Mouse (Mus musculus) liver, embryonic 11.5 days (tissue): ENCODE measurements at regions not wholly inside any gene's neighbourhood (a gene's known extent, or its start where the extent isn't known, plus 50 kb on each side); places are given as distances from the start of the nearest gene placed in this dataset.
A peak's percentile ranks its signal among the peaks of the same experiment; 100 is the strongest.

Experiments
- ATAC-seq: fragments of 200-750 bp; cut with Nextera tagmentation; replicated peaks from 2 replicates; pipeline ENCODE4 v1.8.0; 2017; ENCODE audit warnings: moderate number of reproducible peaks, mild to moderate bottlenecking, moderate TSS enrichment, moderate library complexity; ENCODE audit not compliant: low FRiP score
- DNase-seq: peaks from one replicate; pipeline ENCODE4 v3.0.0-alpha.2; 2017; ENCODE audit warnings: low spot score
- H3K27ac ChIP-seq: fragments of 300-500 bp; sonication (generic); 2 replicates; pipeline ENCODE4 v1.5.1; 2014; ENCODE audit warnings: mild to moderate bottlenecking, low read depth, low read length, control low read depth
- H3K27me3 ChIP-seq: fragments of 300-500 bp; sonication (generic); replicated peaks from 2 replicates; pipeline ENCODE4 v1.6.1; 2014; ENCODE audit warnings: low read length, mixed read lengths; ENCODE audit not compliant: control insufficient read depth, insufficient read depth
- H3K36me3 ChIP-seq: fragments of 300-500 bp; sonication (generic); 2 replicates; pipeline ENCODE4 v1.6.1; 2014; ENCODE audit warnings: mild to moderate bottlenecking, low read length, moderate library complexity, mixed read lengths; ENCODE audit not compliant: control insufficient read depth, insufficient read depth
- H3K4me1 ChIP-seq: fragments of 300-500 bp; sonication (generic); replicated peaks from 2 replicates; pipeline ENCODE4 v1.6.1; 2014; ENCODE audit warnings: low read length, mixed read lengths; ENCODE audit not compliant: control insufficient read depth, insufficient read depth
- H3K4me2 ChIP-seq: fragments of 300-500 bp; sonication (generic); 2 replicates; pipeline ENCODE4 v1.6.1; 2014; ENCODE audit warnings: mild to moderate bottlenecking, control low read depth, moderate library complexity
- H3K4me3 ChIP-seq: fragments of 300-500 bp; sonication (generic); 2 replicates; pipeline ENCODE4 v1.5.1; 2014; ENCODE audit warnings: low read depth, low read length, control low read depth
- H3K9ac ChIP-seq: fragments of 300-500 bp; sonication (generic); 2 replicates; pipeline ENCODE4 v1.6.1; 2014; ENCODE audit warnings: low read depth, low read length, control low read depth
- H3K9me3 ChIP-seq: fragments of 300-500 bp; sonication (generic); 2 replicates; pipeline ENCODE4 v1.6.1; 2016; ENCODE audit warnings: low read length, inconsistent platforms, mixed read lengths; ENCODE audit not compliant: control insufficient read depth
- WGBS: fragments of 180-500 bp; shearing (Covaris S2); extraction: QIAGEN DNeasy Blood & Tissue Kit; methylation state at CpG from one replicate; pipeline ENCODE4 v1.1.7; 2014; 5-methylcytosine and 5-hydroxymethylcytosine counted together

DNA sequence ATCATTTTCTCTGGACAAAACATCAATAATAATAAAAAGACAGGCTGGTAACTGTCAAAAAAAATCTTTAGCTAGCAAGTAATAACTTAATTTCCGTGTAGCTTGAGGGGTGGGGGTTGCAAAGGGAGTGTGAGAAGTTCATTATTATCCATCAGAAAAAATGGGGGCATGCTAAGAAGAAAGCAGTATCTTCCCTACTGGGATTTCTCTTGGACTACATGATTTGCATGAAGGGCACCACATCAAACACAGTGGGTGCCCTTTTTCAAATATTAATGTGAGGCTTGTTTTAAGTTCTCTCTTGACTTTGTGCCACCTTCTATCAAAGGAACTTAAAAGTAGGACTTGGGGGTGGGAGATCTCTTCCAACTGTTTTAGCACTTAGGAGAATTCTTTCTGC is 783.4 kb upstream of the Manea start:
- DNase-seq (no peak), ATAC-seq (no peak)
- WGBS, result 62% methylated on average over 1 of the region's 1 CpGs
- Histone ChIP-seq H3K9ac (no peak overlapping the region), H3K9me3 (no peaks in the 10 kb centered on the region), H3K27ac (no peak overlapping the region), H3K27me3 (no peaks in the 10 kb centered on the region), H3K4me3 (no peak overlapping the region), H3K36me3 (no peaks in the 10 kb centered on the region), H3K4me1 (no peaks in the 10 kb centered on the region), H3K4me2 (no peak overlapping the region)

DNA sequence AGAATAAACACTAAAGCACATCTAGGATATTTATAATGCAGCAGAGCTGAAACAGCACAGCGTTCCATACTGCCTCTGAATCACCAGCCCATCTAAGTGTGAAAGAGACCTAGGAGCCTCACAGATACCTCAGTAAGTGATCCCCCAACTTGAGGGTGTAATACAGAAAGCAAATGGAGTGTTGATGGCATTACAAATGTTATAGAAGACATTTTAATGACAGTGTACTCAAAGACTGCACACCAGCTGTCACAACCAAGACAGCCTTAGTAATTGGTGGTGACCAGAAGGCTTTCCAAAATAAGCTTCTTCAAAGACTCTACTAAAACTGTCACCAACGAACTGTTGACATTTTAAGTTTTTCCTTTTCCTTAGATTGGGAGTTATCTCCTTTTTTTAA is 771.3 kb upstream of the Manea start:
- ATAC-seq (no peak), DNase-seq (no peak)
- H3K9me3 ChIP-seq, result no peaks in the 10 kb centered on the region
- WGBS, result 71% methylated on average over 2 of the region's 2 CpGs
- no peak overlapping the region for H3K4me2 ChIP-seq
- no peak overlapping the region for H3K27ac ChIP-seq
- H3K36me3 ChIP-seq, result no peaks in the 10 kb centered on the region
- no peaks in the 10 kb centered on the region for H3K4me1 ChIP-seq
- no peaks in the 10 kb centered on the region for H3K27me3 ChIP-seq
- no peak overlapping the region for H3K4me3 ChIP-seq
- H3K9ac ChIP-seq, result no peak overlapping the region

DNA sequence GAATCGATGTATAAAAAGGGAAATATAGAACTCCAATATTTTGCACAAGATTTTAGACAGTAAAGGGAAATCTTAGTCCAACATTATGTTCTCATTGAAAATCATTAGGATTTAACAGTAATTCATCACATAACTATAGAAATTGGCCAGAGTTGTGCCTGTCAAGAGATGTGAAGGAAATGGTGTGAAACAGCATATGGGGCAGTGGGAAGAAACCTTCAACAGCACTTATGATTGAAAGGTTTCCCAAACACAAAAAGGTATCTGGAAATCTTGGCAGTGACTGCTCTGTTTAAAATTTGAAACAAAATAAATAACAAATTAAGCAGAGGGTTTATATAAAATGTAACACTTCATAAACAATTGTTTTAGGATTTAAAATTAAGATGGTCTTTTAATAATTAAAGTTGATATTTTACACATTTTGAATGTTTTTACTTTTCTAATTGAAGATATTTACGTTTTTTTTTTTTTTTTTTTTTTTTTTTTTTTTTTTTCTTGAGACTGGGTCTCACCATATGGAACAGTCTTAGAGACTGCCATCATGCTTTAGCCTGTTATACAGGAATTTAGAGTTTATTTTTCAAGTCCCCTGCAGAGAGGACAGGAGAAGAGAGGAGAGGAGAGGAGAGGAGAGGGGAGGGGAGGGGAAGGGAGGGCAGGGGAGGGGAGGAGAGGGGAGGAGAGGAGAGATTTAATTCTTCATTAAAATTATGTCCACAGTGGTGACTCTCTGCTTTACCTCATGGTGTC is 770.6 kb upstream of the Manea start:
- 55% methylated on average over 2 of the region's 2 CpGs for WGBS

DNA sequence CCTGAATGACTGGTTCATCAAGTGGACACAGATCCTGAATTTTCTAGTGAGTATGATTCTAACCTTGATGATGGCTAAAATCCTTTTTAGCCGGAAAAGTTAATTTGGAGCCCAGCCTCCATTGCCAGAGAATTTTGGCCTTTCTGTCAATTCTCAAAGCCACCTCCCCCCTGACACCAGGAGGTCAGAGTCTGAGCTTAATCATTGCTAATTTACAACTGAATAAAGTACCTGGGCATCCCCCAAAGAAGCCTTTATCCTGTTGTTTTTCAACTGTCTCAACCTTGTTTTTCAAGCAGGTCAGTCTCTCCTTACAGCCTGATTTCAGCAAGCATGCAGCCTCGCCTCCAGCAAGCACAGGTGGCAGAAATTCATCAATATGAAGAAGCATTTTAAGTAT is 758.7 kb upstream of the Manea start:
- no peak overlapping the region for H3K9ac ChIP-seq
- ATAC-seq, result no peak
- 69% methylated on average over 2 of the region's 2 CpGs for WGBS
- H3K27ac ChIP-seq, result no peak overlapping the region
- H3K36me3 ChIP-seq, result no peaks in the 10 kb centered on the region
- H3K27me3 ChIP-seq, result no peaks in the 10 kb centered on the region
- H3K4me1 ChIP-seq, result no peaks in the 10 kb centered on the region
- DNase-seq, result no peak
- H3K4me2 ChIP-seq, result no peak overlapping the region
- H3K9me3 ChIP-seq, result no peaks in the 10 kb centered on the region
- H3K4me3 ChIP-seq, result no peak overlapping the region

More for the DNA sequence above, 770.6 kb upstream of the Manea start:
- Histone ChIP-seq H3K4me1 (no peaks in the 10 kb centered on the region), H3K9ac (no peak overlapping the region), H3K27ac (no peak overlapping the region), H3K4me3 (no peak overlapping the region), H3K9me3 (no peaks in the 10 kb centered on the region), H3K27me3 (no peaks in the 10 kb centered on the region), H3K36me3 (no peaks in the 10 kb centered on the region), H3K4me2 (no peak overlapping the region)
- DNase-seq (no peak), ATAC-seq (no peak)

DNA sequence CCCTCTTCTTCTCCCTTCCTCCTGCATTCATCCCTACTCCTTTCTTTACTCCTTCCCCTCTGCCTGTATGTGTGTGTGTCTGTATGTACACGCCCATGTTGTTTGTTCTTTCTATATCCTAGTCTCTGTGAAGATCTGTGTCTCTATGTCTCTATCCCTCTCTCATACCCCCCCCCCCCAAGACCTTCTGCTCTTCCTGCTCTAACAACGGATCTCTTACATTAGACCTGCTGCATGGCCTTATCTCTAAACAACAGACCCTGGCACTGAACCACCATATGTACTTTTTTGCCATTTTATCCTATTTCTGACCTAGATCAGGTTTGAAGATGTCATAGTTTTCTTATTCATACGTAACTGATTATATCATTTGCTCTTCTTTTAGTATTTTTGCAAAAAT is 749.6 kb upstream of the Manea start:
- H3K9ac ChIP-seq, result no peak overlapping the region
- ATAC-seq (peak; percentile 56; the same call in 1 of the 2 replicates), DNase-seq (no peak)
- H3K9me3 ChIP-seq, result no peaks in the 10 kb centered on the region
- H3K27ac ChIP-seq, result no peak overlapping the region
- no peaks in the 10 kb centered on the region for H3K4me1 ChIP-seq
- H3K4me3 ChIP-seq, result no peak overlapping the region
- no peak overlapping the region for H3K4me2 ChIP-seq
- H3K27me3 ChIP-seq, result no peaks in the 10 kb centered on the region
- H3K36me3 ChIP-seq, result no peaks in the 10 kb centered on the region
- WGBS, result 52% methylated on average over 3 of the region's 3 CpGs

DNA sequence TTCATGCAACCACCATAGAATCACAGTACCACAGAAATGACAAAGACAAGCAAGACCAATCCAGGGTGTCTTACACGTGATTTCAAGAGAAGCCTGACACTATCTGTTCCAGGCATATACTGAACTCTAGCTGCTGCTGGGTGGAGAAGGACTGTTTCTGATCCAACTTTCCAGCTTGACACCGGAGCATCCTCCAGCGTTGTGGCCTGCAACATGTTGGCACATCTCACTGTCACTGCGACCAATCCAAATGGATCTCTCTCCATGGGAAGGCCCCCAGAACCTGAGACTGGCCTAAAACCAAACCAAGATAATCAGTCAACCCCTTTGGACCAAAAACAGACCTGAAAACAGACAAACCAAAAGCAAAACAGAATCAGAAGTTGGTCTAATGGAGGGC is 703.3 kb upstream of the Manea start:
- 75% methylated on average over 4 of the region's 4 CpGs for WGBS
- Histone ChIP-seq H3K4me2 (no peak overlapping the region), H3K27ac (no peak overlapping the region), H3K9me3 (no peaks in the 10 kb centered on the region), H3K36me3 (no peaks in the 10 kb centered on the region), H3K4me1 (no peaks in the 10 kb centered on the region), H3K27me3 (no peaks in the 10 kb centered on the region), H3K9ac (no peak overlapping the region), H3K4me3 (no peak overlapping the region)
- no peak for ATAC-seq
- DNase-seq, result no peak

DNA sequence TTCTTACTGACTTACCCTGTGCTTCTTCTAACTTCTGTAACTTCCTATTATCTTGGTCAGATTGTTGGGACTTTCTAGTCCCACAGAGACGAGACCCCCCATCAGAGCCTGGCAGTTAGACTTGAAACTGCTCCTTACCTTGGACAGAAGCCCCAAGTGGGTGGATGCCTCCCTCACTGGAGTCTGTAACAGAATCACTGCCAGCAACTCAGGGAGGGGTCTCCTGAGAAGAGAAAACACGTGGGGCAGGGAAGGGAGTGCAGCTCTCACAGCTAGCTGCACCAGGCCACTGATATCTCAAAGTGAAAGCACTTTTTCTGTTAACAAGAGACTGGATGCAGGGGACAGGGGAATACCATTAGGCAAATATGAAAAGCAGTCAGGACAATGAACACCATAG is 702.5 kb upstream of the Manea start:
- Histone ChIP-seq H3K4me2 (no peak overlapping the region), H3K27ac (no peak overlapping the region), H3K9ac (no peak overlapping the region), H3K36me3 (no peaks in the 10 kb centered on the region), H3K27me3 (no peaks in the 10 kb centered on the region), H3K9me3 (no peaks in the 10 kb centered on the region), H3K4me3 (no peak overlapping the region), H3K4me1 (no peaks in the 10 kb centered on the region)
- no peak for DNase-seq
- WGBS, result 46% methylated on average over 2 of the region's 2 CpGs
- no peak for ATAC-seq
